Mouse (Mus musculus) right cerebral cortex, postnatal 10 days (tissue): Measurements from ENCODE around the gene Ptdss2.

ENCODE experiments used
- DNase-seq, 2 experiments: peaks; one replicate each; pipeline ENCODE4 v3.0.0; 2021; ENCODE audit warnings: low spot score in 2 of 2

Gene Ptdss2

DNA sequence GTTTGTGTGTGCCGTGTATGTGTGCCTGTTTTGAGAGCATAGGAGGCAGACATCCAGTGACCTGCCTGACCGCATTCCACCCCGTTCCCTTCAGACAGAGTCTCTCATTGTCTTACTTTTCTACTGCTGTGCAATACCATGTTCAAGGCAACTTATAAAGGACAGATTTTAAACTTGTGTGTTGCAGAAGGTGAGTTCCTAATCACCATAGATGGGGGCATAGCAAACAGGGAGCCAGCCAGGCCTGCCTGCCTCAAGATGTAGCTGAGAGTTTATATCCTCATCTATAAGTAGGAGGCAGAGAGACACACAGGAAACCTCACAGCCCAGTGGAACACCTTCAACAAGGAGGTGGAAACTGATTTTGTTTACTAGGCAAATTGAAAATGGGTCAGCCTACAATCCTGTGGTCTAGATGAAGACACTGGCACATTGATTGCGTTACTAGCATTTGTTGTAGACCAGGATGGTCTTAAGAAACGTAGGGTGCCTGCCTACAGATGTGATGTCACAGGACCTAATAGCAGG, 51.2 kb downstream of the Ptdss2 start:
- no peak for DNase-seq

DNA sequence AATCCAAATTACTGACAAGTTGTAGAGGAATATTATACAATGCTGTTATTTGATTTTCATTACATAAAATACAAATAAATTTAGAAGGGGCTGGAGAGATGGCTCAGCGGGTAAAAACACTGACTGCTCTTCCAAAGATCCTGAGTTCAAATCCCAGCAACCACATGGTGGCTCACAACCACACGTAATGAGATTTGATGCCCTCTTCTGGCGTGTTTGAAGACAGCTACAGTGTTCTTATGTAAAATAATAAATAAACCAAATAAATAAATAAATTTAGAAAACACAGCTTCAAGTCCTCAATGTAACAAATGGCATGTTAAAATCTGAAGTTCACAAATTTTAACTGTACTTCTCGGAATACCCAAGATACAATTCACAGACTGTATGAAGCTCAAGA, 52.9 kb downstream of the Ptdss2 start:
- no peak for DNase-seq

DNA sequence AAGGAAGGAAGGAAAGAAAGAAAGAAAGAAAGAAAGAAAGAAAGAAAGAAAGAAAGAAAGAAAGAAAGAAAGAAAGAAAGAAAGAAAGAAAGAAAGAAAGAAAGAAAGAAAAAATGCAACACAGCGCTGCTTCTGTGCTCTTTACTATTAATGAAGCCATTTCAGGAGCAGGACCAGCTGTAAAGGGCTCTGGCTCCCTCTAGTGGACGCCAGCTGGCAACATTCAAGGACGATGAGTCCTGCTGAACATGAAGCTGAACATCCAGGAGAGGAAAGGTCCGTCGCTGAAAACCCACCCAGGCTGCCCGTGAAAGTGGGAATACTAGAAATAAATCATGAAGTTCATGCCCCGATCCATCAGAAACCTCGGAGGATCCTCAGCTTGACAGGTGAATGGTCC, 54.0 kb downstream of the Ptdss2 start:
- peak; percentile 91 to 93 for DNase-seq

DNA sequence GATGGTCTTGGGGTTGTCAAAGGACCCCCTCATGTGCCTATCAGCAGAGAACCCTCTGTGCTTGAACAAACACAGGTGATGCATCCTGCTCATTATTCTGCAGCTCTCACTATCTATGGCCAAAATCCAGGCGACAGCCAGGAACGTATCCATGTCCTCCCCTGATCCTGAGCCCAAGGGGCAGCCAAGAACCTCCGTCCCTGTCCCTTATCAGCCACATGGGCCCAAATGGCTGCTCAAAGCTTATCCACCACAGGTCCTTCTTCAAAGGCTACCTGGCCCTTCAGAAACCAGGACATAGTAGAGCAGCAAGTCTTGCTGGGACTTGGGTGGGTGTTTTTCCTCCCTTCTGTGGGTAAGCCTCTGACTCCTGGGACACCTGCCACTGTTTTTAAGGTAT, 66.0 kb downstream of the Ptdss2 start:
- DNase-seq = no peak

DNA sequence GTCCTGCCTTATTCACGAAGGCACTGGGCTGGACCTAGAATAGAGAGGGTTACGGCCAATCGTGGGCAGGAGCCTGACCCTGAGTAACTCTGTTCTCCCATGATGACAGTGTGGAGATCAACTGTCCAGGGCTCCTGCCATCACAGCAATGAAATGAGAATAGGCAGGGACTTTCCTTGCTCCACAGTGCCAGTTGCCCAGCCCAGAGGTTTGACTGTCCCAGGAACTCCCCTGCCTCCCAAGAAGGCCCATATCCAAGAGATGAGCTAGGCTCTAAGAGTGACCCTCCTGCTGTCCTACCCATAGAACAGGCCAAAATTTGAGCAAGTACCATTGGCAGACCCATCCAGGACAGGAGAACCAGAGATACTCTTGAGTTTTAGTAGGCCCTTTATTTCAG, 66.6 kb downstream of the Ptdss2 start:
- no peak for DNase-seq

DNA sequence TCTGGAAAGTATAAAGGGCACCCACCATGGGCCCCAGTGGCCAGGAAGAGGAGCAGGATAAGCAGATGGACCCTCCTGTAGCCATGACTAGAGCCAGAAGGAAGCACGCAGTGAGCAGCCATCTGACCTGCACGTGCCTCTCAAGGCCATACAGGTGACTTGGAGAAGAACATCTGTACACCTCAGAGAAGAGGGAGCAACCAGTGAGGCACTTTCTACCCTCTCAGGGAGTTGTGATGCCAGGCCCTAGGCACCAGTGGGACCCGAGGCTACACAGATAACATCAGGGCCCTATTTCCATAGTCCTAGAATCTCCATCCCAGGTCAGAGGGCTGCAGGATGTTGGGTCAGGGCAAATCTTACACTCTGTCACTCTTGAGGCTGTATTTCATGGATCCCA, 68.0 kb downstream of the Ptdss2 start:
- peak in 1 of 2 experiments; percentile 24 for DNase-seq

DNA sequence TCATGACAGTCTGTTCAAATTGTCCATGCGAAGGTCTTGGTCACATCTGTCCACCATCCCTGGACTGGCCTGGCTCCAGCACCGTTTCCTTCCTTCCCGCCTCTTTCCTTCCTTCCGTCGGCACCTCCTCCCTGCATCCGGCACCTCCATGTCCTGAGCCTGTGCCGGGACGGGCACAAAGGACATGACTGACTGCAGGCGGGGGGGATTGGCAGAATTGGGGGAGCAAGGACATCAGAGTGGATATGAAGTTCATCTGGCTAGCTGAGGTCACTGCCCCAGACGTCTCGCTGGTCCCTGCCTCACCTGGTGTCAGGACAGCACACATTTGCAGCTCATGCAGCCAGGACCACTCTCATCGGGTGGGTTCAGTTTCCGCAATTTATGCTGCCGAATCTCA, 68.9 kb downstream of the Ptdss2 start:
- DNase-seq = peak in 1 of 2 experiments; percentile 32

DNA sequence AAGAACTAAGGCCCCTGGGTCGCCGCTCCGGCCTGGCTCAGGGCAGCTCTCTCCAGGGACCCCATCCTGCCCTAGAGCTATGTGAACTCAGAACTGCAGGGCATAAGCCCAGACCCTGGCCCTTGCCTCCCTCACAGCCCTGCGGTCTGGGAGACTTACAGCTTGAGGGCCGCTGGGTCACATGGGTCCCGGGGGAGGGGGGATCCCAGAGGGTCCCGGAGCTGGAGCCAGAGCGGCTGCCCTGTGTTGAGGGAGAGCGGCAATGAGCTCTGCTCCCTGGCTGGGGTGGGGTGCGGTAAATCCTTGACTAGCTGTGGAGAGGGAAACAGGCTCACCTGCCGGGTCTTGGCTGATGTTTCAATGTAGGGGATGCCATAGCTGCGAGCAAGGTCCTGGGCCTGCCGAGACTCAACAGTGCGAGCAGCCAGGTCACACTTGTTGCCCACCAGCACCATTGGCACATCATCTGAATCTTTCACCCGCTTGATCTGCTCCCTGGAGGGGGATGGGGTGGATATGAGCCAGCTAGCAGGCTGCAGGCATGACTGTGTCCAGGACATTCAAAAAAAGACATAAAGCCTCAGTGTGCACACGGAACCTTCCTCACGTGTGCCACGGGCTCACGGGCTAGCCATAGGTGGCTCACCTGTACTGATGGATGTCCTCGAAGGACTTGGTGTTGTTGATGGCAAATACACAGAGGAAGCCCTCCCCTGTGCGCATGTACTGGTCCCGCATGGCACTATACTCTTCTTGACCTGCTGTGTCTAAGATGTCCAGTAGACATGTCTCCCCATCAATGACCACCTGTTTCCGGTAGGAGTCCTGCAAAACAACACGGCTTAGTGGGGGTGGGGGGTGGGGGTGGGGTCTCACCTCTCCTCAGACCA, 69.9 kb downstream of the Ptdss2 start:
- DNase-seq = peak in 1 of 2 experiments; percentile 37

DNA sequence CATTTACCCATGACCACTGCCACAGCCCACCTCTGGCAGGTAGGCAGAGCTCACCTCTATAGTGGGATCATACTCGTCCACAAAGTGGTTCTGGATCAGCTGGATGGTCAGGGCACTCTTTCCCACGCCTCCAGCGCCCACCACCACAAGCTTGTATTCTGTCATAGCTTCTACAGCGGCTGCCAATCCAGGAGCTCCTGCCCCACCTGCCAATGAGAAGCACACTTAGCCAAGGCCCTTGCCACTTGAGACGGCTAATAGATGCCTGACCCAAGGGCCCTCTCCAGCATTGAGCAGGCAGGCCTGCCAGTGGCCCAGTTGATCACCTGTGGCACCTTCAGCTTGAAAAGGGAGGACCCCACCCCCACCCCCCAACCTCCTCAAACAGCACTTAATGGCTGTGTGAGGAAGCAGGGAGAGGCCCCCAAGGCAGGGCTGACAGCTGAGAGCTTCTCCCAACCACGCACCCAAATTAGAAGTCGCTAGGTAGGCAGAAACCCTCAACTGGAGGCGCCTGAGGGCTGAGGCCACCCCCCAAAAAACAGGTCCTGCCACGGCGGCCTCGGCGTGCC, 70.7 kb downstream of the Ptdss2 start:
- peak in 1 of 2 experiments; percentile 65 for DNase-seq

DNA sequence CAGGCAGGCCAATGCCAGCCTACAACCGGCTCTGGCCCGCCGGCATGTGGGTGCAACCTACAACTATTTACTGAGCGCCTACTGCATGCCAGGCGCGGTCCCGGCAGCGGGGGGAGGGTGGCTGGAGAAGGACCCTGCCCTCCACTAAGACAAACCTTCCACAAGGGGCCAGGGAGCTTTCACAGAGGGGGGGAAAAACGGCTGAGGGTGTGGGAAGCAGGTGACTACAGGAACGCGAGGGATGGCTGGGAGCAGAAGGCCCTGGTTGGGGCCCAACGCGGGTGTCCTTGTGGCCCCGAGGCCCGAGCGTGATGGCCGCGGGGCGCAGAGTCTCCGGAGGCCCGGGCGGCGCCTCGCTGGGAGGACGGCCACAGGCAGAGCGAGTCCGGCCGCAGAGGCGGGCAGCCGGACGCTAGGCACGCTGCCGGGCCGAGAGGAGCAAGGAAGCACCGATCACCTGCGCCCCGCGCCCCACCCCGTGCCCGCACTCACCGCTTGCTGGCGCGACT, 71.2 kb downstream of the Ptdss2 start:
- DNase-seq = peak; percentile 60

DNA sequence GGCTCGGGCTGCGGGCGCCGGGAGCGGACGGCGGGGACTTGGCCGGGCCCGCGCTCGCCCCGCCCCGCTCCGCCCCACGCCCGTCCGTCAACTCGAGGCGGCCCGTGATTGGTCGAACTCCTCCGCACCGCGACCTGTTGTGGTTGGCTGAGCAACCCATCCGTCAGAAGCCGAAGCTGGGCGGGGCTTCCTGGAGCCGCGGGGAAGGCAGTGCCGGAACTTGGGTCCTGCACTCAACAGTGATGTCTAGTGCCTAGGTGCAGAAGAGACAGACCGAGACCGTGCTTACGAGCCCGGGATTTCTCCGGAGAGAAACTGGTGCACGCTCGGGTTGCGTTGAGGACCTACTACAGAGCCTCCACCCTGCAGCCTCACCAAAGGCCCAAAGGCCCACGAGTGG, 71.8 kb downstream of the Ptdss2 start, which contains the start of the genes Hras and Lrrc56:
Gene Hras, minus strand, starts transcription at position 58 of the 400 bp plus-strand sequence.
Gene Lrrc56, plus strand, starts transcription at position 210 of the 400 bp plus-strand sequence.
- peak; percentile 98 to 99 for DNase-seq

DNA sequence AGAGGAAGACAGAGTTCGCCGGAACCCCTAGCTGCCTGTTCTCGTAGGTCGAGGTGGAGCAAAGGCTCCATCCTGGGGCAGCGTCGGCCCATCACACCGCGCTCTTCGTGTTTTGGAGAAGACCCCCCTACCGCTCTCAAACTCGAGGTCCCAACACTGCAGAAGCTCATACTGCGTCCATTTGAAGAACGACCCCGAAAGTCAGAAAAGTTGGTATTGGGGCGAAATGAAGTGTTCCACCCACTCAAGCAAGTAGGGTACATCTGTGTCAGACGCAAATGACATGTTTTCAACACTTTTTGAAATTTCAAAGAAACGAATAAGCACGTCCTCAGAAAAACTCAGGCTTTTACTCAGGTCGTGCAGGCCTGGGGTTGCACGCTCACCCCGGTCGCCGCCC, 72.2 kb downstream of the Ptdss2 start:
- peak in 1 of 2 experiments; percentile 35 for DNase-seq

DNA sequence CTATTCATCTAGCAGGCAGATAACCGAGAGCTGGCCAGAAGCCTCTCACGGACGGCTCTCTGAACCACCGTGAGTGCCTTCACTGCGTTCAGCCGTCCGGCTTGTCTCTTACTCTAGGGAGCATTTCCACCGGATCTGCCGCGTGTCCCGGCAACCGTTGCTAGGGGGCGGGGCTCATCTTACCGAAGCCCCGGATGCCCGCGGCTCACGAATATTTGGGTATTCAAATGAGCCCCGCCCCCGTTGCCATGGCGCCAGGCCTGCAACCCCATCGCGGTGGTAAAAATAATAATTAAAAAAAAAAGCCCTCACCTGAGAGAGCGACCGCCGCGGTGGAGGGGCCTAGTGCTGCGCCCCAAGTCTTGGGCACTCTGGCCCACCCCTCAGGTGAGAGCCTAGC, 72.6 kb downstream of the Ptdss2 start:
- peak; percentile 93 to 95 for DNase-seq

DNA sequence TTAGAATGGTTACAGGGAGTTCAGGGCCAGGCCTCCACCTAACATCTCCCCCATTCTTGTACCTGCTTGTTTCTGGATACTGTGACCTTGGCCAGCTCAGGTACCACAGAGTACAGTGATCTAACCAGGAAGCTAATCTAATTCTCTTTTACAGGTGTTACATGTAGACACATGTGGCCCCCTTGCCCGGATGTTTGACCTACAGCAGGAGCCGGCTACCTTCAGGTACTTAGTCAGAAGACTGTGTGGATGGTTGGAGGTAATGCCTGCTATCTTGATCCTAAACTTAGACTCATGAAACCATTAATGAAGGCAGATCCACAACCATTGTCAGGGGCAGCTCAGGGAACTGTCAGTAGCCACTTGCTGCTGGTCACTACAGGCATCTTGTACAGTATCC, 73.6 kb downstream of the Ptdss2 start:
- DNase-seq = no peak

DNA sequence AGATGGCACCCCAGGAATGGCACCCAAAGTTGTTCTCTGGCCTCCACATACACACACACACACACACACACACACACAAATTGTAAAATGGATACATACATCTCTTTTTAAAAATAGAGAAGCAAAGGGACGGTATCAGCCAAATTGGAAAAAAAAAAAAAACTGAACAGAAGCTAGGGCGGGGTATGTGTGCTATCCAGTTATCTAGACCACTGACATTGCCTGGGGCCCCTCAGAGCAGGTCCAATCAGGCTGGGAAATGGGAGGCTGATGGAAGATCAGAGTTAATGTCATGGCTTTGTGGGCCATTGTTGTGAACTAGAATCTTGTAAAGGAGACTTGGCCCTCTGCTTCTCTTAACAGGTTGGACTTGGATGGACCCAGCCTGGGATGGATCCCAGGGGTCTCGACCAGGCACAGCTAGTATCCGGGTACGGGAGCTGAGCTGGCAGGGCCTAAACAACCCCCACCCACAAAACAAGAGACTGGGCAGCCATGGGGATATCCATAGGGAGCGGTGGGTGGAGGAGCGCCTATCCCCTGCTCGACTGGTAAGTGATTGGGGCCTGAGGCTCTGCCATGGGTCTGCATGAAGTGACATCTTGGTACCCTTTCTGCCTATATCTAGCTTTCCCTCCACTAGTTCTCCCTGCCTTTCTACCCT, 74.6 kb downstream of the Ptdss2 start:
- no peak for DNase-seq

DNA sequence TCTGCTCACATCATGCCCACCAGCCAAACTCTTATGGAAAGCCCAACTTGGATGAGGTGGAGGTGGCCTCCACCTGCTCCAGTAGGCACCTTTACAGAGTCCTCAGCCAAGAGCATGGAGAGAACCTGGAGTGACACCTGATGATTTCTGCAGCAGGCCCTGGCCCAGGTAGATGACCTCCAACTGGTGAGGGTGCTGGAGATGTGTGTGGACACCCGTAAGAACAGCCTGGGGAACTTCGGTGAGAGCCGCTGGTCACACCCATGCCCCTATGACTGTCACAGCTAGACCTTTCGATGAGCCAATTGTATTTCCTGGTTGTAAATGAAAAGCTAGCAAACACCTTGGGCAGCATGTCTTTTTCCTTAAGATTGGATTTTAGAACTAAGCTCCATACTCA, 75.9 kb downstream of the Ptdss2 start:
- DNase-seq = no peak

DNA sequence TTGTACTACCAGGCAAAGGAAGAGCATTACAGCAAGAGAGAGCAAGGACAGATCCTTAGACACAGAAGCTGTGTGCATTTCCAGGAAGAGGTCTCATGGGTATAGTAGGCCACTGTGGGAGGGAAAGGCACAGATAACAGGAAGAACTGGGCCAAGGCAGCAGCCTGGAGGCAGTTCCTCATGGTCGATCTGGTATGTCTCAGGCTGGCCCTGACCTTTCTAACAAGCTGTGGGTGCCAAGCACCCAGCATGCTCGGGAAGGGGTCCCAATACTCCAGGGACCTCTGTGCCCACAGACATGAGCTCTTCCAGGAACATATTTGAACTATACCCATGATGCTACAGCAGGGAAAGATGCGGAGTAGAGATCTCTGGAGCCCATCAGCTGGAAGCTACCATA, 82.4 kb downstream of the Ptdss2 start:
- no peak for DNase-seq

DNA sequence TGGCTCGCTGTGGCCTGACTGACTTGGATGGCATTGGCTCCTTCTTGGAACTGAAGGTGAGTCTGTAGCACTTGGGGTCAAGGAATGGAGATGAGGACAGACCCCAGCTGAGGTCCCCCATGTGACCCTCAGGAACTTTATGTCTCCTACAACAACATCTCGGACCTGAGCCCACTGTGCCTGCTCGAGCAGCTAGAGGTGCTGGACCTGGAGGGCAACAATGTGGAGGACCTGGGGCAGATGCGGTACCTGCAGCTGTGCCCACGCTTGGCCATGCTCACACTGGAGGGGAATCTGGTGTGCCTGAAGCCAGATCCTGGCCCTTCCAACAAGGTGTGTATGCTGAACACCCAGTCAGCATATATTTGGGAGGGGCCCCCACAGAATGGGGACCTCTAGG, 83.3 kb downstream of the Ptdss2 start:
- no peak for DNase-seq

DNA sequence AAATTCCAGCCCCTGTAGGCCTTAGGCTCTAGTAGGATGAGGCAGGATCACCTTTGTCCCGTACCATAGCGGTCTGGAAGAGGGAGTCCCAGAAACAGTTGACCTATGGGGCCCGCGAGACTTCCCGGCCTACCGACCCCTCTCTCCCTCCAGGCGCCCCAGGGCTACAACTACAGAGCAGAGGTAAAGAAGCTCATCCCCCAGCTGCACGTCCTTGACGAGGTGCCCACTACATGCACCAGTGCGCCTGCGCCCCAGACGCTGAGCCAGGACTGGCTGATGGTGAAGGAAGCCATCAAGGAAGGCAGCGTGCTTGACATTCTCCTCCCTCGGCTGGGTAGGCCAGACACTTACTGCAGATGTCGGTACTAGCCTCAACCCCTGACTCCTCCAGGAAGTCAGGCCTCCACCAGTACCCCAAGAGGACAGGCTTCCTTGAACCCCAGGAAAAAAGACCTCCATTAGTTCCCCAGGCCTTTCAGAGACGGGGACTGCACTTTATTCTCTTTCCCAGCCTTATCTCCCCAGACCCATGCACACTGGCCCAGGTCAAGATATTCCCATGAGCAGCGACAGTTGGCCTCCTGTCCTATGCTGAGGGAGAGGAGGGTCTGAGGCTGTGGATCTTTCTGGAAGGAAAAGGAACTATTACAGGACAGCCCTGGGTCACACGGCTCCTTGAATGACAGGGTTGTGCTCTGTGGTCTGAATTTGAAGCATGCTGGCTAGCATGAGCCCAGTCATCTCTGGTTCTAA, 84.2 kb downstream of the Ptdss2 start:
- DNase-seq = no peak
